Mouse (Mus musculus) neural tube, embryonic 12.5 days (tissue): ENCODE measurements around the gene Npas3. TPM values are rescaled to one million over a fixed set of nuclear protein-coding genes. Genes with fewer than 3 reads are reported as not detected.

Experiments used
- ATAC-seq: fragments of 200-750 bp; cut with Nextera tagmentation; 2 replicates; pipeline ENCODE4 v1.8.0; 2017; ENCODE audit warnings: low read depth, mild to moderate bottlenecking, moderate TSS enrichment, moderate library complexity; ENCODE audit not compliant: low FRiP score
- H3K27ac ChIP-seq: fragments of 300-500 bp; sonication (generic); 2 replicates; pipeline ENCODE4 v1.5.1; 2016
- H3K27me3 ChIP-seq: fragments of 300-500 bp; sonication (generic); replicated peaks from 2 replicates; pipeline ENCODE4 v1.6.1; 2016; ENCODE audit warnings: mild to moderate bottlenecking
- H3K36me3 ChIP-seq: fragments of 300-500 bp; sonication (generic); 2 replicates; pipeline ENCODE4 v1.6.1; 2016; ENCODE audit warnings: mild to moderate bottlenecking
- H3K4me1 ChIP-seq: fragments of 300-500 bp; sonication (generic); 2 replicates; pipeline ENCODE4 v1.6.1; 2016
- H3K4me2 ChIP-seq: fragments of 300-500 bp; sonication (generic); replicated peaks from 2 replicates; pipeline ENCODE4 v1.6.1; 2016; ENCODE audit warnings: mild to moderate bottlenecking
- H3K4me3 ChIP-seq: fragments of 300-500 bp; sonication (generic); 2 replicates; pipeline ENCODE4 v1.5.1; 2016
- H3K9ac ChIP-seq: fragments of 300-500 bp; sonication (generic); 2 replicates; pipeline ENCODE4 v1.6.1; 2016; ENCODE audit warnings: mild to moderate bottlenecking
- H3K9me3 ChIP-seq: fragments of 300-500 bp; sonication (generic); 2 replicates; pipeline ENCODE4 v1.6.1; 2016; ENCODE audit warnings: mild to moderate bottlenecking
- WGBS: fragments of 180-500 bp; shearing (Covaris S2); methylation state at CpG from one replicate; pipeline ENCODE4 v1.1.7; 2016; 5-methylcytosine and 5-hydroxymethylcytosine counted together
- polyA plus RNA-seq: library from polyadenylated mRNA; unstranded; fragments of >200 nt; fragmentation: Nextera tagmentation; extraction: Ambion mirVana; gene quantifications from 2 replicates; pipeline ENCODE4 v1.2.1, GENCODE M21; 2016

Gene Npas3
- polyA plus RNA-seq, 1 experiment from 2014 or later = 21.4 TPM

DNA sequence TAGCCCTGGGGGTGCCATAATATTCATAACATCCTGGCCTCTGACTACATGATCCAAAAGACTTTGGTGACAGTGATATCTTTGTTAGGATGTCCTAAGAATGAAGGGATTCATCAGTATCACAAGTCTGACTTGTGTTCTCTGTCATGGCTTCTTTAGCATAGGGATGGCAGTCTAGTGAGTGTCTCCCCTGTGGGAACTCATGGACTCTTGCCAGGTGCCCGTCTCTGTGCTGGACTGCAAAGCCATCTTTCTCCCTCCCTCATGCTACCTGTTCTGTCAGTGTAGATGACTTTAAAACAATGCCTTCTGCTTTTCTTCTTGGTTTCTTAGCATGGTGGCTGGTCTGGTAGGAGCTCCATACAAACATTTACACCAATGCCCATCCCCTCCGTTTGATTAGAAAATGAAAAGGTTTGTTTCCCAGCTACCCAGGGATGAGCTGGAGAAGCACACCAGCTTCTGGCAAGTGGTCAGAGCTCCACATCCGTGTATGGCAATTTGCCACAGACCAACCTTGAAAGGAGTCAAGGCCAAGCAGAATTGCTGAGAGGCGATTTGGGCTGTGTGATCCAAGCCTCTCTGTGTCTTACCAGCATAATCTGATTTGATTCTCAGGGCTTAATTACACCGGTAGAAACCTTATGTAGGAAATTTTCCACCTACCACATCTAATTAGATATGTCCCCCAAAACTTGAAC, 616.1 kb downstream of the Npas3 start:
- H3K4me2 ChIP-seq = no peak overlapping the region
- no peak for ATAC-seq

DNA sequence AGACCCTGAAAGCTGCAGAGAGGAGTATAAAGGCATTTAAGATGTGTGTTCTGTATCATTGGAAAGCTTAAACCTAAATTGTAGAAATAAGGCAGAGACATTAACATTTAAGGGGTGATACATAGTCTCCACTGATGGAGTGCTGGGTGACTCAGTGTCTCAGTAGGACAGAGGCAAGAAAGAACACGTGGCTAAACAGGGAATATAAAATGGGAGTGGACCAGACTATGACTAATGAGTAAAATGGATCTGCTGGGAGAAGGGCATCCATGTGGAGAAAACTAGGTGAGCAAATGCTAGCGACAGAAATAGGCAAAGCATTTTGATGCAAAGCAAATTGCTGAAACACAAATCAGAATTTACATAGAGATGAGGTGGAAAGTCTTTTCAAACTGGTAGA, 617.2 kb downstream of the Npas3 start:
- ATAC-seq = no peak
- no peak overlapping the region for H3K4me2 ChIP-seq
- H3K27ac ChIP-seq = no peak overlapping the region
- H3K4me1 ChIP-seq = peaks cover 23% of the 10 kb centered on the region; the same call in 1 of the 2 replicates
- H3K27me3 ChIP-seq = no peaks in the 10 kb centered on the region
- no peaks in the 10 kb centered on the region for H3K36me3 ChIP-seq
- no peak overlapping the region for H3K9ac ChIP-seq
- no peak overlapping the region for H3K4me3 ChIP-seq
- 37% methylated on average over 2 of the region's 2 CpGs for WGBS
- H3K9me3 ChIP-seq = no peaks in the 10 kb centered on the region

More for the DNA sequence above, 616.1 kb downstream of the Npas3 start:
- H3K9ac ChIP-seq = no peak overlapping the region
- no peaks in the 10 kb centered on the region for H3K36me3 ChIP-seq
- H3K4me1 ChIP-seq = peaks cover 17% of the 10 kb centered on the region; the same call in 1 of the 2 replicates
- H3K4me3 ChIP-seq = no peak overlapping the region
- no peaks in the 10 kb centered on the region for H3K27me3 ChIP-seq
- WGBS = 80% methylated on average over 5 of the region's 5 CpGs
- H3K27ac ChIP-seq = no peak overlapping the region
- H3K9me3 ChIP-seq = no peaks in the 10 kb centered on the region

DNA sequence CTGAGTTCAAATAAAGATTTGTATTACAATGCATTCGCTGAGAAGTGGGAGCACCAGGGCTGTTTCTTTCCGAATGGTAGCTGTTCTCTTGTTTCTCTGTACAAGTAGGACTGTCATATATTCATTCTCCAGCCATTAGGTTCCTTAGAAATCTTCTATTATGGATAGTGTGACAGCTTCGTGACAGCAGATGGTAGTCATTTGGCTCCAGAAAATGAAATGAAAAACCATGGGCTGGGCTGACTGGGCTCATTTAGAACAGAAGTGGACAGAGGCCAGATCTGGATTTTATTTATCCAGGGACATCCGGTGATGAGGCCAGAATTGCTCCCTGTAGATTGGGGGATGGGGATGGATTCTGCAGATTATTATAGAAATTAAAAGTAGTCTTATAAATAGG, 621.5 kb downstream of the Npas3 start:
- Histone ChIP-seq H3K27ac (no peak overlapping the region), H3K27me3 (no peaks in the 10 kb centered on the region), H3K4me2 (no peak overlapping the region), H3K9me3 (no peaks in the 10 kb centered on the region), H3K9ac (no peak overlapping the region), H3K4me3 (no peak overlapping the region), H3K36me3 (no peaks in the 10 kb centered on the region), H3K4me1 (peaks cover 14% of the 10 kb centered on the region; the same call in 1 of the 2 replicates)
- 53% methylated on average over 4 of the region's 4 CpGs for WGBS
- no peak for ATAC-seq

DNA sequence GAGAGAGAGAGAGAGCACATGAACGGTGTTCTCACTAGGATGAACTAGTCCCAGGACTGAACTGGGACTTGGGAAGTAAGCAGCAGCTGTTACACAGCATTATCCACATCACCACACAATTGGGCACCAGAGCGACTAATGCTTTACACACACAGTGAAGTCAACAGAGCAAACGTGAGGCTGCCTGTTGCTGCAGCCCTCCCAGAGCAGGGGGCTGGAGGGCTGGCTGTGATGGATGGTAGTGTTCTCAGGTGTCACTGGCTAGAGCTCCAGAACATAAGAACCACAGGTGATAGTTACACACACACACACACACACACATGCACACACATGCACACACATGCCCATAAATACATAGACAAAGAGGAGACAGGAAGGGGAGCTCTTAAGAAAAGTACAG, 626.7 kb downstream of the Npas3 start:
- Histone ChIP-seq H3K36me3 (no peaks in the 10 kb centered on the region), H3K9ac (no peak overlapping the region), H3K4me1 (peaks cover 2% of the 10 kb centered on the region; the same call in 1 of the 2 replicates), H3K27me3 (no peaks in the 10 kb centered on the region), H3K4me2 (no peak overlapping the region), H3K9me3 (no peaks in the 10 kb centered on the region), H3K27ac (no peak overlapping the region), H3K4me3 (no peak overlapping the region)
- WGBS = 38% methylated on average over 3 of the region's 3 CpGs
- no peak for ATAC-seq

DNA sequence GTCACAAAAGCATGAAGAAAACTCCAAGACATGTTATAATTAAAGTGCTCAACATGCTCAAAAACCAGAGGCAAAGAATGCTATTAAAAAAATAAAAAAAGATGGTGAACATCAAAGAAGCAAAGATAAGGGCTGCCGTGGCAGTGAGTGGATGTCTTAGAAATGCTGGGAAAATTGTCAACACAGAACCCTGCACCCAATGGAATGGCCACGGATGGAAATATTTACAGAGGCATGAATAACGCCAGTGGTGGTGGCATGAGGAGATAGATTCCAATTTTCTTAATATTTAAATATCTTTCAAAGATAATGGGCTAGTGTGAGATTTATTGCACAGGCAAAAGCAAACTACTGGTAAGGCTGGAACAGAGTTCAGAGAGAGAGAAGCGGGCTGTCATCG, 628.2 kb downstream of the Npas3 start:
- ATAC-seq = no peak
- Histone ChIP-seq H3K4me1 (no peaks in the 10 kb centered on the region), H3K4me2 (no peak overlapping the region), H3K9me3 (no peaks in the 10 kb centered on the region), H3K27ac (no peak overlapping the region), H3K27me3 (no peaks in the 10 kb centered on the region), H3K9ac (no peak overlapping the region), H3K4me3 (no peak overlapping the region), H3K36me3 (no peaks in the 10 kb centered on the region)
- 84% methylated on average over 5 of the region's 5 CpGs for WGBS

DNA sequence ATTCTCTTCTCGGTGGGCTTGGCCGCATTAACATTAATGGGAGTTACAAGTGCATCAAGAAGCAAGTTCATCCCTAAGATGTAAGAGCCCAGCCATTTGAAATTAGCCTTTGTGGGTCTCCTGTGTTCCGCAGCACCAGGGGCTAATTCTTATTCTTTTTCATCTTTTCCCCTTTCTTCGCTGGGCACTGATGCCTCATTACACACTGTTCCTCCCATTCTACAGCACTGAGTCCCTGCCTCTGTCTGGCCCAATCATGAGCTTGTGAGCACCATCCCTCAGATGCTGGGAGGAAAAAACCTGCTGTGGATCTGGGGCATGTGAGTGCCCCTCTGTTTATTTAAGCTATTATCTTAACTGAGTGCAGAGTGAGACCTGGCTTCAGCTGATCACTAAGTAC, 633.2 kb downstream of the Npas3 start:
- no peak overlapping the region for H3K4me2 ChIP-seq
- H3K27me3 ChIP-seq = no peaks in the 10 kb centered on the region
- no peak overlapping the region for H3K9ac ChIP-seq
- no peaks in the 10 kb centered on the region for H3K4me1 ChIP-seq
- H3K27ac ChIP-seq = no peak overlapping the region
- H3K4me3 ChIP-seq = no peak overlapping the region
- no peaks in the 10 kb centered on the region for H3K36me3 ChIP-seq
- H3K9me3 ChIP-seq = no peaks in the 10 kb centered on the region
- ATAC-seq = no peak
- WGBS = 83% methylated on average over 4 of the region's 4 CpGs

DNA sequence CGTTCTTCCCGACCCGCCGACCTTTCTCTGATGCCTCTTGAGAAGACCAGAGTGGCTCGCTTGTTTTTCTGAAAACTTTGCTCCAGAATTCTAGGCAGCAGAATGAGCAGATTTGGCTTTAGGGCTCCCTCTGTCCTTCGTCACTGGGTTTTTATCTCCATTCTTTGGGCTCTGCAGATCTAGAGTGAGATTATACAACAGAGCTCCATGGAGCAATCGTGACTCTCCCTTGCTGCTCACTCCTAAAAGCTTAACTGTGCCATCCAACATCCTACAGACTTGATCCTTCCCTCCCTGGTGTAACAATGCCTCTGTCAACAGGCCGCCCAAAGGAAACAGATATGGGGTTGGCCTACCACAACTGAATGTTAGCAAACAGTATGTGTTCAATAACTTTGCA, 634.4 kb downstream of the Npas3 start:
- no peak overlapping the region for H3K27ac ChIP-seq

DNA sequence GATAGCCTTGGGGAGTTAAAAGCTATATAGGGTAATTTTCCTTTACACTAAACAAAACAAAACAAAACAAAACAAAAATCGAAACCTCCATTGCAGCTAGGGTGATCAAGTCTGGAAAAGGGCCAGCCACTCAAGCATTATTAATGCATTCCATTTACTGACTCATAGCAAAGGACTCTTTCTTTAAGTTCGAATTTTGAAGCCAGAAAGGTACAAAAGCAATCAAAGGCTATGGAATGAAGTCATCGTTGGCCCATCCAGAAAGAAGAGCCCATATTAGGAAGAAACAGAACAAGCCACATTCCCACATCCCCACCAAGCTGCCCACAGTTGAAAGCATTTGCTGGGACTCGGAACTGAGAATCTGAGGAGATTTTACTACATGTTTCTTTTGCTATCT, 640.1 kb downstream of the Npas3 start:
- no peak for ATAC-seq
- H3K27me3 ChIP-seq = no peaks in the 10 kb centered on the region
- H3K9ac ChIP-seq = no peak overlapping the region
- H3K4me2 ChIP-seq = no peak overlapping the region
- no peaks in the 10 kb centered on the region for H3K4me1 ChIP-seq
- no peak overlapping the region for H3K27ac ChIP-seq
- H3K9me3 ChIP-seq = no peaks in the 10 kb centered on the region
- 65% methylated on average over 4 of the region's 4 CpGs for WGBS
- H3K36me3 ChIP-seq = no peaks in the 10 kb centered on the region
- no peak overlapping the region for H3K4me3 ChIP-seq

More for the DNA sequence above, 634.4 kb downstream of the Npas3 start:
- H3K4me2 ChIP-seq = no peak overlapping the region
- no peak for ATAC-seq
- no peaks in the 10 kb centered on the region for H3K27me3 ChIP-seq
- H3K4me3 ChIP-seq = no peak overlapping the region
- H3K4me1 ChIP-seq = no peaks in the 10 kb centered on the region
- no peak overlapping the region for H3K9ac ChIP-seq
- no peaks in the 10 kb centered on the region for H3K36me3 ChIP-seq
- WGBS = 89% methylated on average over 8 of the region's 8 CpGs
- no peaks in the 10 kb centered on the region for H3K9me3 ChIP-seq

DNA sequence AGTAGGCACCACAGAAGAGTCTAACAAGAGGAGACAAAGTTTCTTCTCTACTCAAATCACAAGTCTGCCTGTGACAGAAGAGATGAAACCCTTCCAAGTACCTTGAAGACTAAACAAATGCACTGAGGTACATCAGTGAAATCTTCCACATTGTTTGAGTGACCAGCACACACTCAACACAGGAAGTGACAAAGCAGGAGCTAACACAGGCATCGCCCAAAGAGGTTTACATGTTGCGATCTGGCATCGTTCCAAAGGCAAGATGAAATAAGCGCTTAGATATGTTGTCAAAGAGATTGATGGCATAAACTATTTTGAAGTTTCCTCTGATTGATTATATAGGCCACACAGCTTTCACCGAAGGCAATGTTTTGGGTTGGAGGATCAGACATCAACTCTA, 647.4 kb downstream of the Npas3 start:
- no peaks in the 10 kb centered on the region for H3K9me3 ChIP-seq
- H3K9ac ChIP-seq = no peak overlapping the region
- no peak overlapping the region for H3K4me3 ChIP-seq
- WGBS = 92% methylated on average over 5 of the region's 5 CpGs
- H3K4me2 ChIP-seq = no peak overlapping the region
- no peak for ATAC-seq
- no peak overlapping the region for H3K27ac ChIP-seq
- no peaks in the 10 kb centered on the region for H3K36me3 ChIP-seq
- no peaks in the 10 kb centered on the region for H3K4me1 ChIP-seq
- H3K27me3 ChIP-seq = no peaks in the 10 kb centered on the region

DNA sequence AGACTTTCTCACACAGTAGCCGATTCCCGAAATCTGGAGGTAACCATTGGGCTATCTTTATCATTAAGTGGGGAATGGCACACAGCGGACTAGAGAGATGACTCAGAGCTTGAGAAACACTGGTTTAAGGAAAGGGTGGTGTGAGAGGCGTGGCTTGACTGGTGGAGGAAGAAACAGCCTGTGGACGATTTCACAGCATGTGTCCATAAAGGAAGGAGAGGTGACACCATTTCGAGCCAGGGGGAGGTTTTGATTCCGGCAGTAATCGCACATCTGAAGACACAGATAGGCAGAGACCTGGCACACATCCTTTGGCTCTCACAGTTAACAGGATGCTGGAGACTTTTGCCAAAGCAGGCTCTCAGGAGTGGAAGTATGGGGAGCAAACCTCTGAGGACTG, 660.3 kb downstream of the Npas3 start:
- ATAC-seq = no peak
- Histone ChIP-seq H3K9me3 (no peaks in the 10 kb centered on the region), H3K27me3 (no peaks in the 10 kb centered on the region), H3K9ac (no peak overlapping the region), H3K27ac (no peak overlapping the region), H3K4me3 (no peak overlapping the region), H3K4me1 (no peaks in the 10 kb centered on the region), H3K4me2 (no peak overlapping the region), H3K36me3 (no peaks in the 10 kb centered on the region)
- 80% methylated on average over 8 of the region's 8 CpGs for WGBS

DNA sequence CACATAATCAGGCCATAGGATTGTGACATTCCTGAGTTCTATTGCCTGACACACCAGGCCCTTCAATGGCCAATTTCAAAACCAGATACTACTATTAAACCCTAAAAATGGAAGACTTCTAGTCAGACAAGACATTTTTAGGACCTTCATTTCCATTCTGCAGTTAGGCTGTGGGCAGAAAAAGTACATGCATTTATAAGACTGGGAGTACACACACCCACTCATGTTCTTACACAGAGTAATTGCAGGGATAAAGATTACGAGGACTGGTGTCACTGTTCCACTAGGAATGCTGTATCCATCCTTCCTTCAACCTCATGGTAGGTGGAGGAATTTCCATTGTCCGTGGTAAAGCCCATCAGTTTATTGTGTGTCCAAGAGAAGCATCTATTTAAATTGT, 661.7 kb downstream of the Npas3 start:
- no peak overlapping the region for H3K27ac ChIP-seq
- no peak overlapping the region for H3K4me2 ChIP-seq
- H3K4me3 ChIP-seq = no peak overlapping the region
- no peak for ATAC-seq
- H3K36me3 ChIP-seq = no peaks in the 10 kb centered on the region
- no peaks in the 10 kb centered on the region for H3K9me3 ChIP-seq
- no peaks in the 10 kb centered on the region for H3K4me1 ChIP-seq
- WGBS = 90% methylated on average over 2 of the region's 2 CpGs
- no peaks in the 10 kb centered on the region for H3K27me3 ChIP-seq
- H3K9ac ChIP-seq = no peak overlapping the region

DNA sequence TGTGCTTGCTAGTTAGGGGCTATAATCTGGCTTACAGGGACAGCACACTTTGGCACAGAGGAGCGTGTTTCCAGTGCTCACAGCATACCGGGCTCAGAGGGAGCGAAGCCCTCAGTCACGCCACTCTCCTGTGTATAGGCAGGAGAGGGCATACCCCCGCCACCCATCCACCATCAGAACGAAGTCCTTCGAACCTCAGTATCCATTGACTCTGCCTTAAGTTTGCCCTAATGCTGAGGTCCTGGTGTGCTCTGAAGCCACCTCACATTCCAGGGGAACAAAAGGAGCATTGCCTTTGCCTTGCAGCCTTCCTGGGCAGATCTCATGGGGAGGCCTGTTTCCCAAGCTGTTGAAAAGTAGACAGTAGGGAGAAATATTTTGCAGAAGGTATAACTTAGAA, 673.7 kb downstream of the Npas3 start:
- no peak overlapping the region for H3K27ac ChIP-seq
- H3K9me3 ChIP-seq = no peaks in the 10 kb centered on the region
- H3K27me3 ChIP-seq = no peaks in the 10 kb centered on the region
- no peak overlapping the region for H3K4me3 ChIP-seq
- ATAC-seq = no peak
- peaks cover 7% of the 10 kb centered on the region for H3K4me1 ChIP-seq
- no peak overlapping the region for H3K4me2 ChIP-seq
- 91% methylated on average over 7 of the region's 7 CpGs for WGBS
- H3K36me3 ChIP-seq = no peaks in the 10 kb centered on the region
- H3K9ac ChIP-seq = no peak overlapping the region

DNA sequence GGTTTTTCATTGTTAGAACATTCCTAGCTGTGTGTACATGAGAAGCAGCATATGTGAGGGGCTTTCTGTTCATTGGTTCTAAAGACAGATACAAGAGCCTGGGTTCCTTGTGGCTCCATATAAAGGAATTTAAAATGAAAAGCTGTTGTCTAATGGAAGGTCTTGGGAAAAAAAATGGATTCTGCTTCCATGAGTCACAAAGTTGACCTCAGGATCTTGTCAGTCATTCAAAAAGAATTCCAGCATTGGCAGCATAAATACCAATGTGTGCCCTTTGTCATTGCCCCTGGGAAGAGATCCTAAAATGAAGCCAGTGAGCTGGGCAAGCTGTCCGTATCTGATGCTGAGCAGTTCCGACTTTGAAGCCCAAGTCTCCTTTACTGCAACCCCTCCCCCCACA, 700.3 kb downstream of the Npas3 start:
- Histone ChIP-seq H3K4me3 (no peak overlapping the region), H3K9me3 (no peaks in the 10 kb centered on the region), H3K27me3 (no peaks in the 10 kb centered on the region), H3K27ac (no peak overlapping the region), H3K4me1 (no peaks in the 10 kb centered on the region), H3K9ac (no peak overlapping the region), H3K4me2 (no peak overlapping the region), H3K36me3 (no peaks in the 10 kb centered on the region)
- no peak for ATAC-seq
- WGBS = 60% methylated on average over 2 of the region's 2 CpGs
